Mouse (Mus musculus): ENCODE results near the gene Wdr20rt.
A peak's percentile ranks its signal among the peaks of the same experiment; 100 is the strongest.
"Not testable (repeated sequence)": the region's sequence is repeated elsewhere in the genome, so short reads cannot be mapped to it uniquely, and the experiment has no call there.

Gene Wdr20rt

GRCm38 (mm10) chr12:65225467-65225945 is at the start of gene Wdr20rt:
Gene Wdr20rt (plus strand): TSS chr12:65225517.
- no peak for DNase-seq (ENCODE audit: low read depth, low spot score)

GRCm38 (mm10) chr12:65187365-65187764 is 38.0 kb upstream of the Wdr20rt start:
- peak; percentile 38 for DNase-seq (ENCODE audit: low read depth, low spot score)

GRCm38 (mm10) chr12:65189213-65189612 is 36.1 kb upstream of the Wdr20rt start:
- no peak for DNase-seq (ENCODE audit: low read depth, low spot score)

- peak; percentile 56 for DNase-seq (ENCODE audit: low read depth, low spot score)
Measured at GRCm38 (mm10) chr12:65194003-65194530, 31.2 kb upstream of the Wdr20rt start.

GRCm38 (mm10) chr12:65201812-65202211 is 23.5 kb upstream of the Wdr20rt start:
- no peak for DNase-seq (ENCODE audit: low read depth, low spot score)

GRCm38 (mm10) chr12:65206431-65206830 is 18.9 kb upstream of the Wdr20rt start:
- no peak for DNase-seq (ENCODE audit: low read depth, low spot score)

- DNase-seq (ENCODE audit: low read depth, low spot score): no peak
Measured at GRCm38 (mm10) chr12:65216404-65216840, 8.9 kb upstream of the Wdr20rt start.

GRCm38 (mm10) chr12:65228628-65229027 is 3.3 kb downstream of the Wdr20rt start:
- DNase-seq (ENCODE audit: low read depth, low spot score): no peak

GRCm38 (mm10) chr12:65229041-65229440 is 3.7 kb downstream of the Wdr20rt start:
- no peak for DNase-seq (ENCODE audit: low read depth, low spot score)

- not testable (repeated sequence) for DNase-seq (ENCODE audit: low read depth, low spot score)
Measured at GRCm38 (mm10) chr12:65232801-65233200, 7.5 kb downstream of the Wdr20rt start.

- DNase-seq (ENCODE audit: low read depth, low spot score): no peak
Measured at GRCm38 (mm10) chr12:65250116-65250738, 24.9 kb downstream of the Wdr20rt start.

GRCm38 (mm10) chr12:65256887-65257286 is 31.6 kb downstream of the Wdr20rt start:
- DNase-seq (ENCODE audit: low read depth, low spot score): no peak

GRCm38 (mm10) chr12:65258212-65259138 is 33.2 kb downstream of the Wdr20rt start:
- no peak for DNase-seq (ENCODE audit: low read depth, low spot score)

- no peak for DNase-seq (ENCODE audit: low read depth, low spot score)
Measured at GRCm38 (mm10) chr12:65259139-65260111, 34.1 kb downstream of the Wdr20rt start.

- DNase-seq (ENCODE audit: low read depth, low spot score): no peak
Measured at GRCm38 (mm10) chr12:65268311-65268984, 43.1 kb downstream of the Wdr20rt start.

- DNase-seq (ENCODE audit: low read depth, low spot score): no peak
Measured at GRCm38 (mm10) chr12:65269406-65269805, 44.1 kb downstream of the Wdr20rt start.

- DNase-seq (ENCODE audit: low read depth, low spot score): peak; percentile 42
Measured at GRCm38 (mm10) chr12:65273807-65274206, 48.5 kb downstream of the Wdr20rt start.

All from 3T3-L1 (cell line).